Comparison of ENCODE assay signal across 9 mouse cellular contexts in genomic region chr12:44572664-44573063, GRCm38 (mm10).
DNase-seq lines count a peak whose midpoint lies in the region; ATAC-seq and TF ChIP-seq lines count a peak whose summit lies in the region.
"Had no signal": no experiment of that assay in that cellular context is flagged by ENCODE, and none has a peak within 500 bp of the region (broad histone marks: within the 10 kb centered on the region; RNA-seq: fewer than 3 reads in every experiment).

No protein-coding gene starts in this region.

- TF ChIP-seq POLR2A in CH12.LX (IDR thresholded peaks at IDR 0.05; ENCODE audit: low read depth, low read length), result no peak

- peaks cover 27% of the 10 kb centered on the region for H3K36me3 ChIP-seq in hindbrain, postnatal 0 days (ENCODE audit: insufficient read depth, low read length)
- peaks cover 33% of the 10 kb centered on the region for H3K36me3 ChIP-seq in hindbrain, embryonic 16.5 days (ENCODE audit: control insufficient read depth, insufficient read depth, low read length)
- H3K36me3 ChIP-seq in CH12.LX (replicated peaks in 1 of 2; ENCODE audit: control insufficient read depth in 1 of 2, insufficient read depth in 1 of 2, low read length in 1 of 2), result no peaks in the 10 kb centered on the region

- no peak overlapping the region for H3K9ac ChIP-seq in hindbrain, postnatal 0 days (replicated peaks; ENCODE audit: low read length)
- H3K9ac ChIP-seq in hindbrain, embryonic 16.5 days (ENCODE audit: low read depth, low read length), result no peak overlapping the region
- H3K9ac ChIP-seq in CH12.LX (ENCODE audit: insufficient read depth, low read depth), result no peak overlapping the region
- H3K9ac ChIP-seq: neural tube, embryonic 13.5 days had no signal

- H3K27me3 ChIP-seq in hindbrain, postnatal 0 days (ENCODE audit: insufficient read depth, low read length), result no peaks in the 10 kb centered on the region
- H3K27me3 ChIP-seq in hindbrain, embryonic 16.5 days (replicated peaks; ENCODE audit: control insufficient read depth, insufficient read depth, low read length), result no peaks in the 10 kb centered on the region
- H3K27me3 ChIP-seq in CH12.LX (replicated peaks) (no peaks in the 10 kb centered on the region), Patski (peaks cover 50% of the 10 kb centered on the region)
- H3K27me3 ChIP-seq: neural tube, embryonic 13.5 days had no signal

- 15% methylated on average over 3 of the region's 3 CpGs for WGBS in hindbrain, postnatal 0 days
- 12% methylated on average over 3 of the region's 3 CpGs for WGBS in hindbrain, embryonic 16.5 days

- intact Hi-C loops in heart, postnatal 36 days (cut with DNase I), result no loop called here

- dilution Hi-C loops in CH12.LX (cut with MboI; ENCODE audit: extremely low pct_ligation_motif_present, extremely low pct_unique_long_range_greater_than_20kb, low sequenced_read_pairs), result no loop called here

- no peak overlapping the region for H3K4me2 ChIP-seq in hindbrain, postnatal 0 days (ENCODE audit: low read depth, low read length)
- H3K4me2 ChIP-seq in hindbrain, embryonic 16.5 days (ENCODE audit: low read length), result no peak overlapping the region
- no peak overlapping the region for H3K4me2 ChIP-seq in CH12.LX (ENCODE audit: insufficient read depth, low read depth, poor library complexity, severe bottlenecking)
- H3K4me2 ChIP-seq: neural tube, embryonic 13.5 days had no signal

- no peak overlapping the region for H3K4me3 ChIP-seq in hindbrain, postnatal 0 days (ENCODE audit: low read length)
- H3K4me3 ChIP-seq in hindbrain, embryonic 16.5 days (ENCODE audit: low read length), result no peak overlapping the region
- no peak overlapping the region for H3K4me3 ChIP-seq in CH12.LX (replicated peaks in 1 of 3; ENCODE audit: low read depth in 2 of 3, low read length in 2 of 3, poor library complexity in 1 of 3)
- H3K4me3 ChIP-seq: neural tube, embryonic 13.5 days had no signal

- no peaks in the 10 kb centered on the region for H3K4me1 ChIP-seq in hindbrain, postnatal 0 days (ENCODE audit: insufficient read depth, low read length)
- H3K4me1 ChIP-seq in hindbrain, embryonic 16.5 days (ENCODE audit: control insufficient read depth, insufficient read depth, low read depth, low read length), result no peaks in the 10 kb centered on the region
- peaks cover 0 to 8% of the 10 kb centered on the region in 2 experiments; a peak in 2 of 4 replicates for H3K4me1 ChIP-seq in CH12.LX (ENCODE audit: control insufficient read depth in 1 of 2, insufficient read depth in 2 of 2)
- H3K4me1 ChIP-seq: neural tube, embryonic 13.5 days had no signal

- CTCF ChIA-PET in Patski (lab: Charles Lee), result no interaction called here

- peak; percentile 73 for DNase-seq in hindbrain, postnatal 0 days (ENCODE audit: low spot score)
- peak; percentile 36 for DNase-seq in CH12.LX (ENCODE audit: extremely low read depth)
- DNase-seq in Patski (ENCODE audit: low read depth, low spot score), result no peak
- peak; percentile 39 for DNase-seq in hindlimb bud, embryonic 11.5 days (ENCODE audit: extremely low spot score, low read depth, low spot score)
- no peak for DNase-seq in heart, postnatal 36 days
- DNase-seq in kidney, postnatal 4 days, result no peak
- DNase-seq in urinary bladder, postnatal 36 days (ENCODE audit: low spot score in 2 of 2), result no peak

- TF ChIP-seq EP300 in CH12.LX (IDR thresholded peaks at IDR 0.05; ENCODE audit: low read length), result no peak

- peak; percentile 75 for TF ChIP-seq CTCF in hindbrain, postnatal 0 days (IDR thresholded peaks at IDR 0.05; ENCODE audit: low read depth)
- TF ChIP-seq CTCF in CH12.LX (conservative IDR thresholded peaks at IDR 0.05 in 1 of 2, IDR thresholded peaks at IDR 0.05 in 1 of 2; ENCODE audit: low read depth in 2 of 2, low read length in 2 of 2), result peak; percentile 54 to 70; a peak in 3 of 4 replicates
- TF ChIP-seq CTCF in Patski (IDR thresholded peaks at IDR 0.05), result peak; percentile 43

- in situ Hi-C loops in CH12.LX (cut with MboI; ENCODE audit: low pct_ligation_motif_present, low pct_unique_long_range_greater_than_20kb, low sequenced_read_pairs), result no loop called here
- in situ Hi-C loops in Patski (cut with MboI; ENCODE audit: low pct_unique_long_range_greater_than_20kb), result no loop called here

- H3K27ac ChIP-seq in hindbrain, postnatal 0 days, result no peak overlapping the region
- H3K27ac ChIP-seq in hindbrain, embryonic 16.5 days (ENCODE audit: low read depth, low read length), result no peak overlapping the region
- H3K27ac ChIP-seq in CH12.LX (ENCODE audit: insufficient read depth, low read depth), result no peak overlapping the region
- H3K27ac ChIP-seq: neural tube, embryonic 13.5 days had no signal

- ATAC-seq in hindbrain, postnatal 0 days, result no peak
- ATAC-seq in hindbrain, embryonic 16.5 days, result no peak
- ATAC-seq in Patski, result no peak

- TF ChIP-seq RAD21 in CH12.LX (IDR thresholded peaks at IDR 0.05; ENCODE audit: low read depth, low read length), result peak; percentile 69

- no peaks in the 10 kb centered on the region for H3K79me2 ChIP-seq in CH12.LX (replicated peaks; ENCODE audit: control insufficient read depth, extremely low read depth, insufficient read depth, poor library complexity, severe bottlenecking)

- no peaks in the 10 kb centered on the region for H3K9me3 ChIP-seq in hindbrain, postnatal 0 days (ENCODE audit: low read length)
- no peaks in the 10 kb centered on the region for H3K9me3 ChIP-seq in hindbrain, embryonic 16.5 days (ENCODE audit: control insufficient read depth, low read length)
- H3K9me3 ChIP-seq in CH12.LX (replicated peaks; ENCODE audit: low read length), result no peaks in the 10 kb centered on the region
- H3K9me3 ChIP-seq: neural tube, embryonic 13.5 days had no signal

- POLR2A ChIA-PET in Patski (lab: Charles Lee), result no interaction called here

TF ChIP-seq in CH12.LX, 34 proteins besides CTCF, POLR2A, EP300 and RAD21:
- TF ChIP-seq TCF12 (IDR thresholded peaks at IDR 0.05; ENCODE audit: low read depth, low read length) (no peak), ZNF384 (IDR thresholded peaks at IDR 0.05; ENCODE audit: low read depth, low read length) (peak; percentile 53)

Comparison
In these comparisons a context has a peak if more than half of its experiments do, and no peak if none do; other contexts are left out.
1. DNase-seq: peak in hindbrain, postnatal 0 days (single experiment), CH12.LX (single experiment) and hindlimb bud, embryonic 11.5 days (single experiment); none in Patski (single experiment), heart, postnatal 36 days (0 of 2), kidney, postnatal 4 days (0 of 2) and urinary bladder, postnatal 36 days (0 of 2).
2. Peak in every context shown above with its lines, with median percentiles within 50 percentile points of each other: CTCF ChIP-seq.